Mouse (Mus musculus) liver (tissue): ENCODE data around the gene Rassf8.
A peak's percentile ranks its signal among the peaks of the same experiment; 100 is the strongest.

Experiments used
- DNase-seq: peaks from one replicate; pipeline ENCODE4 v3.0.0-alpha.2; 2020; ENCODE audit warnings: mixed read lengths

Rassf8 gene

GRCm38 (mm10) chr6:145747671-145748640 is 1.4 kb downstream of the Rassf8 start:
- peak; percentile 10 for DNase-seq

GRCm38 (mm10) chr6:145750394-145750793 is 3.8 kb downstream of the Rassf8 start:
- no peak for DNase-seq

- DNase-seq = no peak
Observed at GRCm38 (mm10) chr6:145753296-145753695, 6.7 kb downstream of the Rassf8 start.

GRCm38 (mm10) chr6:145754416-145754815 is 7.9 kb downstream of the Rassf8 start:
- DNase-seq = no peak

GRCm38 (mm10) chr6:145755942-145756639 is 9.5 kb downstream of the Rassf8 start:
- DNase-seq = no peak

- no peak for DNase-seq
Observed at GRCm38 (mm10) chr6:145756640-145757005, 10.1 kb downstream of the Rassf8 start.

GRCm38 (mm10) chr6:145757346-145757745 is 10.8 kb downstream of the Rassf8 start:
- peak; percentile 24 for DNase-seq

GRCm38 (mm10) chr6:145758685-145759084 is 12.1 kb downstream of the Rassf8 start:
- no peak for DNase-seq

- no peak for DNase-seq
Observed at GRCm38 (mm10) chr6:145759432-145759831, 12.9 kb downstream of the Rassf8 start.

- no peak for DNase-seq
Observed at GRCm38 (mm10) chr6:145760246-145761016, 13.9 kb downstream of the Rassf8 start.

GRCm38 (mm10) chr6:145761151-145761935 is 14.8 kb downstream of the Rassf8 start:
- no peak for DNase-seq

- no peak for DNase-seq
Observed at GRCm38 (mm10) chr6:145762016-145762415, 15.5 kb downstream of the Rassf8 start.

- no peak for DNase-seq
Observed at GRCm38 (mm10) chr6:145763051-145763450, 16.5 kb downstream of the Rassf8 start.

GRCm38 (mm10) chr6:145765011-145765410 is 18.5 kb downstream of the Rassf8 start:
- DNase-seq = no peak

GRCm38 (mm10) chr6:145766971-145767370 is 20.4 kb downstream of the Rassf8 start:
- no peak for DNase-seq

- no peak for DNase-seq
Observed at GRCm38 (mm10) chr6:145767637-145768036, 21.1 kb downstream of the Rassf8 start.

- DNase-seq = no peak
Observed at GRCm38 (mm10) chr6:145768671-145769292, 22.2 kb downstream of the Rassf8 start.

GRCm38 (mm10) chr6:145769855-145770254 is 23.3 kb downstream of the Rassf8 start:
- no peak for DNase-seq

GRCm38 (mm10) chr6:145770272-145771000 is 23.9 kb downstream of the Rassf8 start:
- peak; percentile 16 for DNase-seq

- DNase-seq = no peak
Observed at GRCm38 (mm10) chr6:145774436-145774835, 27.9 kb downstream of the Rassf8 start.

- no peak for DNase-seq
Observed at GRCm38 (mm10) chr6:145776241-145776640, 29.7 kb downstream of the Rassf8 start.
